20 mouse cellular contexts compared by ENCODE assay signal in genomic region chr4:125809446-125810108, GRCm38 (mm10).
DNase-seq lines count a peak whose midpoint lies in the region; ATAC-seq lines count a peak whose summit lies in the region.
"Had no signal": no experiment of that assay in that cellular context is flagged by ENCODE, and none has a peak within 500 bp of the region (broad histone marks: within the 10 kb centered on the region; RNA-seq: fewer than 3 reads in every experiment).

No protein-coding gene starts in this region.

- H3K36me3 ChIP-seq in forebrain, embryonic 12.5 days (replicated peaks): no peaks in the 10 kb centered on the region
- H3K36me3 ChIP-seq in forebrain, embryonic 16.5 days (ENCODE audit: control insufficient read depth, insufficient read depth): no peaks in the 10 kb centered on the region
- no peaks in the 10 kb centered on the region for H3K36me3 ChIP-seq in neural tube, embryonic 12.5 days
- no peaks in the 10 kb centered on the region for H3K36me3 ChIP-seq in limb, embryonic 10.5 days
- H3K36me3 ChIP-seq: heart, embryonic 10.5 days; limb, embryonic 12.5 days had no signal

- no peak overlapping the region for H3K27ac ChIP-seq in forebrain, embryonic 12.5 days
- H3K27ac ChIP-seq in forebrain, embryonic 16.5 days (ENCODE audit: low read length): no peak overlapping the region
- H3K27ac ChIP-seq in neural tube, embryonic 12.5 days: no peak overlapping the region
- no peak overlapping the region for H3K27ac ChIP-seq in limb, embryonic 10.5 days
- H3K27ac ChIP-seq: heart, embryonic 10.5 days; limb, embryonic 12.5 days; liver, embryonic 14.5 days had no signal

- no peak for DNase-seq in neural tube, embryonic 10.5 days (ENCODE audit: extremely low spot score, low spot score)
- peak; percentile 31 for DNase-seq in limb, embryonic 10.5 days (ENCODE audit: low spot score)
- no peak for DNase-seq in spleen, postnatal 10 days (ENCODE audit: low spot score in 2 of 2)
- no peak for DNase-seq in urinary bladder, adult 2 months (ENCODE audit: low spot score)
- DNase-seq in right cerebral cortex, postnatal 4 days: no peak
- DNase-seq: adrenal gland, postnatal 36 days; cerebellum, postnatal 14 days; gastrocnemius, postnatal 14 days; heart, postnatal 14 days; thymus, adult 2 months had no signal

- peaks cover 48% of the 10 kb centered on the region for H3K27me3 ChIP-seq in forebrain, embryonic 12.5 days
- peaks cover 4% of the 10 kb centered on the region; the same call in 1 of the 2 replicates for H3K27me3 ChIP-seq in forebrain, embryonic 16.5 days (replicated peaks; ENCODE audit: control insufficient read depth, insufficient read depth, low read length)
- H3K27me3 ChIP-seq in neural tube, embryonic 12.5 days (replicated peaks): no peaks in the 10 kb centered on the region
- 0 out of 2 replicates have a peak, but pooled peaks cover 4% of the 10 kb centered on the region for H3K27me3 ChIP-seq in limb, embryonic 10.5 days (ENCODE audit: low read depth, poor library complexity, severe bottlenecking)

- H3K9me3 ChIP-seq in forebrain, embryonic 12.5 days: no peaks in the 10 kb centered on the region
- H3K9me3 ChIP-seq in forebrain, embryonic 16.5 days (ENCODE audit: control insufficient read depth, low read length): peaks cover 4% of the 10 kb centered on the region
- H3K9me3 ChIP-seq in neural tube, embryonic 12.5 days: no peaks in the 10 kb centered on the region
- H3K9me3 ChIP-seq in limb, embryonic 10.5 days (replicated peaks): no peaks in the 10 kb centered on the region
- H3K9me3 ChIP-seq: heart, embryonic 10.5 days; limb, embryonic 12.5 days had no signal

- 4% methylated on average over 9 of the region's 9 CpGs for WGBS in forebrain, embryonic 12.5 days
- 4% methylated on average over 9 of the region's 9 CpGs for WGBS in forebrain, embryonic 16.5 days
- 5% methylated on average over 9 of the region's 9 CpGs for WGBS in neural tube, embryonic 12.5 days
- WGBS in limb, embryonic 10.5 days: 18% methylated on average over 9 of the region's 9 CpGs

- no peak overlapping the region for H3K4me2 ChIP-seq in forebrain, embryonic 12.5 days
- H3K4me2 ChIP-seq in forebrain, embryonic 16.5 days (ENCODE audit: low read length): no peak overlapping the region
- H3K4me2 ChIP-seq in neural tube, embryonic 12.5 days (replicated peaks): no peak overlapping the region
- H3K4me2 ChIP-seq: limb, embryonic 12.5 days had no signal

- H3K9ac ChIP-seq in forebrain, embryonic 12.5 days: no peak overlapping the region
- H3K9ac ChIP-seq in forebrain, embryonic 16.5 days (replicated peaks; ENCODE audit: low read depth, low read length): no peak overlapping the region
- no peak overlapping the region for H3K9ac ChIP-seq in neural tube, embryonic 12.5 days
- H3K9ac ChIP-seq: limb, embryonic 12.5 days; liver, embryonic 14.5 days had no signal

- ATAC-seq in forebrain, embryonic 12.5 days (ENCODE audit: low FRiP score): 0 out of 2 replicates have a peak, but pooled peaks have one; percentile 27
- no peak for ATAC-seq in forebrain, embryonic 16.5 days
- ATAC-seq in neural tube, embryonic 12.5 days (ENCODE audit: low FRiP score, low read depth): peak; percentile 41; the same call in 1 of the 2 replicates
- ATAC-seq: activated CD4-positive, CD25-positive, alpha-beta regulatory T cell, adult 4 months; intestine, embryonic 16.5 days; lung, postnatal 0 days had no signal

- H3K4me1 ChIP-seq in forebrain, embryonic 12.5 days: peaks cover 12% of the 10 kb centered on the region
- peaks cover 15% of the 10 kb centered on the region; the same call in 1 of the 2 replicates for H3K4me1 ChIP-seq in forebrain, embryonic 16.5 days (replicated peaks; ENCODE audit: control insufficient read depth, insufficient read depth, low read length)
- peaks cover 9% of the 10 kb centered on the region for H3K4me1 ChIP-seq in neural tube, embryonic 12.5 days
- H3K4me1 ChIP-seq in limb, embryonic 10.5 days: peaks cover 20% of the 10 kb centered on the region
- H3K4me1 ChIP-seq: megakaryocyte, embryonic 14.5 days had no signal

- no peak overlapping the region for H3K4me3 ChIP-seq in forebrain, embryonic 12.5 days (replicated peaks)
- no peak overlapping the region for H3K4me3 ChIP-seq in forebrain, embryonic 16.5 days (replicated peaks; ENCODE audit: low read length)
- no peak overlapping the region for H3K4me3 ChIP-seq in neural tube, embryonic 12.5 days
- H3K4me3 ChIP-seq in limb, embryonic 10.5 days: no peak overlapping the region
- H3K4me3 ChIP-seq: heart, embryonic 10.5 days; limb, embryonic 12.5 days; megakaryocyte, embryonic 14.5 days had no signal
